Mouse (Mus musculus) MEL (cell line): ENCODE data around the gene Znhit1. TPM values are rescaled to one million over a fixed set of nuclear protein-coding genes. Genes with fewer than 3 reads are reported as not detected.
A peak's percentile ranks its signal among the peaks of the same experiment; 100 is the strongest.

Experiments
- DNase-seq: peaks from one replicate; pipeline ENCODE4 v3.0.0; 2011; ENCODE audit warnings: low read depth, low spot score
- H3K27ac ChIP-seq: 2 replicates; pipeline ENCODE4 v1.5.1; 2012; ENCODE audit warnings: low read depth, mild to moderate bottlenecking, control low read depth, low read length, moderate library complexity; ENCODE audit not compliant: control insufficient read depth
- H3K27me3 ChIP-seq, 2 experiments: fragments of 150-350 bp in 1 of 2; sonication (generic) in 1 of 2; 2 replicates each; pipeline ENCODE4 v1.6.1; 2012; ENCODE audit warnings: low read length in 2 of 2, mild to moderate bottlenecking in 2 of 2, improper control_type of control experiment in 1 of 2, moderate library complexity in 1 of 2; ENCODE audit not compliant: insufficient read depth in 2 of 2, control insufficient read depth in 1 of 2
- H3K36me3 ChIP-seq, 2 experiments: 2 replicates each; pipeline ENCODE4 v1.6.1; 2012 to 2014; ENCODE audit warnings: low read length in 2 of 2, improper control_type of control experiment in 1 of 2, inconsistent platforms in 1 of 2, mild to moderate bottlenecking in 1 of 2; ENCODE audit not compliant: insufficient read depth in 2 of 2, control insufficient read depth in 1 of 2
- H3K4me1 ChIP-seq, 2 experiments: fragments of 150-350 bp in 1 of 2; sonication (generic) in 1 of 2; 2 replicates each; pipeline ENCODE4 v1.6.1; 2012; ENCODE audit warnings: low read length in 2 of 2, improper control_type of control experiment in 1 of 2, mild to moderate bottlenecking in 1 of 2; ENCODE audit not compliant: insufficient read depth in 2 of 2, control insufficient read depth in 1 of 2
- H3K4me3 ChIP-seq, 2 experiments: fragments of 150-350 bp in 1 of 2; sonication (generic) in 1 of 2; 2 replicates each; pipeline ENCODE4 v1.5.1; 2012; ENCODE audit warnings: low read depth in 2 of 2, low read length in 2 of 2, mild to moderate bottlenecking in 2 of 2, moderate library complexity in 2 of 2, control low read depth in 1 of 2, improper control_type of control experiment in 1 of 2; ENCODE audit not compliant: control insufficient read depth in 1 of 2, insufficient read depth in 1 of 2
- H3K79me2 ChIP-seq: 2 replicates; pipeline ENCODE4 v1.6.1; 2012; ENCODE audit warnings: mild to moderate bottlenecking, low read length, moderate library complexity; ENCODE audit not compliant: control insufficient read depth, poor library complexity, insufficient read depth
- H3K9ac ChIP-seq: 2 replicates; pipeline ENCODE4 v1.6.1; 2012; ENCODE audit warnings: low read depth, mild to moderate bottlenecking, control low read depth, low read length, moderate library complexity; ENCODE audit not compliant: control insufficient read depth, poor library complexity, severe bottlenecking
- H3K9me3 ChIP-seq: fragments of 150-350 bp; sonication (generic); replicated peaks from 2 replicates; pipeline ENCODE4 v1.6.1; 2012; ENCODE audit warnings: mild to moderate bottlenecking, low read length, improper control_type of control experiment, moderate library complexity; ENCODE audit not compliant: insufficient read depth
- CTCF ChIP-seq, 3 experiments: IDR thresholded peaks in 2 of 3; conservative IDR thresholded peaks in 1 of 3; 2 replicates each; pipeline ENCODE4 v1.5.1; 2011 to 2012; ENCODE audit warnings: low read length in 3 of 3, low read depth in 2 of 3, mild to moderate bottlenecking in 2 of 3, improper control_type of control experiment in 1 of 3, inconsistent platforms in 1 of 3, mixed read lengths in 1 of 3, moderate library complexity in 1 of 3; ENCODE audit not compliant: control insufficient read depth in 1 of 3, insufficient read depth in 1 of 3, poor library complexity in 1 of 3, severe bottlenecking in 1 of 3
- EP300 ChIP-seq, 2 experiments: IDR thresholded peaks; 2 replicates each; pipeline ENCODE4 v1.6.1; 2011; ENCODE audit warnings: improper control_type of control experiment in 2 of 2, low read length in 2 of 2, low read depth in 1 of 2, mild to moderate bottlenecking in 1 of 2
- ETS1 ChIP-seq: IDR thresholded peaks from 2 replicates; pipeline ENCODE4 v1.6.1; 2012; ENCODE audit warnings: low read depth, mild to moderate bottlenecking, inconsistent platforms, low read length, improper control_type of control experiment, moderate library complexity
- MAZ ChIP-seq: IDR thresholded peaks from 2 replicates; pipeline ENCODE4 v1.6.1; 2012; ENCODE audit warnings: low read depth, mild to moderate bottlenecking, inconsistent platforms, low read length, improper control_type of control experiment
- MXI1 ChIP-seq: IDR thresholded peaks from 2 replicates; pipeline ENCODE4 v1.6.1; 2011; ENCODE audit warnings: mild to moderate bottlenecking, low read depth, low read length, improper control_type of control experiment
- MYB ChIP-seq: IDR thresholded peaks from 2 replicates; pipeline ENCODE4 v1.6.1; 2011; ENCODE audit warnings: mild to moderate bottlenecking, low read depth, low read length, improper control_type of control experiment
- MYC ChIP-seq: IDR thresholded peaks from 2 replicates; pipeline ENCODE4 v1.6.1; 2011; ENCODE audit warnings: low read depth, mild to moderate bottlenecking, low read length, improper control_type of control experiment, moderate library complexity
- NRF1 ChIP-seq: IDR thresholded peaks from 2 replicates; pipeline ENCODE4 v1.6.1; 2014; ENCODE audit warnings: low read depth, mild to moderate bottlenecking, inconsistent platforms, low read length, improper control_type of control experiment, moderate library complexity; ENCODE audit not compliant: poor library complexity, insufficient read depth, severe bottlenecking
- RAD21 ChIP-seq: IDR thresholded peaks from 2 replicates; pipeline ENCODE4 v1.6.1; 2011; ENCODE audit warnings: mild to moderate bottlenecking, low read depth, low read length, improper control_type of control experiment
- SMC3 ChIP-seq: IDR thresholded peaks from 2 replicates; pipeline ENCODE4 v1.6.1; 2011; ENCODE audit warnings: low read depth, low read length, improper control_type of control experiment
- TAL1 ChIP-seq: IDR thresholded peaks from 2 replicates; pipeline ENCODE4 v1.6.1; 2012; ENCODE audit warnings: mild to moderate bottlenecking, inconsistent platforms, low read length, moderate library complexity, mixed read lengths
- TCF12 ChIP-seq: IDR thresholded peaks from 2 replicates; pipeline ENCODE4 v1.6.1; 2014; ENCODE audit warnings: low read depth, mild to moderate bottlenecking, inconsistent platforms, low read length, improper control_type of control experiment, moderate library complexity
- UBTF ChIP-seq: IDR thresholded peaks from 2 replicates; pipeline ENCODE4 v1.6.1; 2012; ENCODE audit warnings: low read depth, mild to moderate bottlenecking, inconsistent platforms, low read length, improper control_type of control experiment, moderate library complexity, borderline replicate concordance; ENCODE audit not compliant: insufficient read depth
- ZKSCAN1 ChIP-seq: IDR thresholded peaks from 2 replicates; pipeline ENCODE4 v1.6.1; 2012; ENCODE audit warnings: low read depth, mild to moderate bottlenecking, inconsistent platforms, low read length, improper control_type of control experiment, moderate library complexity
- polyA plus RNA-seq, 2 experiments: library from polyadenylated mRNA; stranded (reverse) in 1 of 2; unstranded in 1 of 2; fragments of >175 nt in 1 of 2; fragments of >200 nt in 1 of 2; gene quantifications; 2 replicates each; pipeline versions ENCODE4 v1.2.1 to v1.2.4; 2012; ENCODE audit warnings: low replicate concordance in 2 of 2, low read depth in 1 of 2; ENCODE audit not compliant: insufficient read length in 2 of 2, insufficient read depth in 1 of 2, missing spikeins in 1 of 2
- total RNA-seq: library from RNA; depleted of rRNA; stranded (reverse); fragments of 300-350 nt; gene quantifications from 2 replicates; pipeline ENCODE4 v1.2.3, GENCODE M21; 2012

The Znhit1 gene
- total and polyA plus RNA-seq, 3 experiments = 56.6 to 123 TPM; not detected in 1

DNA sequence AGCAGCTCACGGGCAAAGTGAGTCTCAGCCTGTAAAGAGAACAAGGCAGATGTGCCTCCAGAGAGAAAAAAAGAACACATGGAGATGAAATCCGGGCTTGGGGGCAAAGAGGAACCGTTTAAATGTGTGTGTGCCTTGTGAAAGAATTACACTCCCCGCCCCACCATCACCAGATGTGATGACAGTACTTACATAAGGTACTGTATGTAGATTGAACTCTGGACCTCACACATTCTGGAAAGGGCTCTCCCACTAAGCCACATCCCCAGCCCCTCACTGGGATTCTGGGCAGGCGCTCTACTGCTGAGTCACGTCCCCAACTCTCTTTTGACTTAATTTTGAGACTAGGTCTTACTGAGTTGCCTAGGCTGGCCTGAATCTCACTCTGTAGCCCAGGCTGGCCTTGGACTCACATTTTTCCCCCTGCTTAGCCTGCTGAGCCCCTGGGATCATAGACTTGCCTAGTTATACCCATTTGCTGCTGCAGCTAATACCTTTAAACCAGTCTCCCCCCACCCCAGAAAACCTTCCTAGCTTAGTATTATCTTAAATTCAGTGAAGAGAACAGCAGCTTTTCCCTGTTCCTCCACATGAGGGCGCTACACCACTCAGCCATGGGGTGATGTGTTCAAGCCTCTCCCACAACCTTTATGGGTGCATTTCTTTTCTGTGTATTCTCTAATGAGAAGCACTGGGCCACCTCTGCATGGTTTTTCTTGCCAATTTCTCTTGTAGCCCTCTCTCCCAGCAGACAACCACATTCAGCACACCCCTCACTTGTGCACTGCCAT is 51.7 kb downstream of the Znhit1 start:
- Histone ChIP-seq H3K9ac (no peak overlapping the region), H3K4me3 (no peak overlapping the region), H3K27ac (no peak overlapping the region), H3K4me1 (no peaks in the 10 kb centered on the region), H3K79me2 (no peaks in the 10 kb centered on the region), H3K36me3 (peaks cover 0 to 1% of the 10 kb centered on the region in 2 experiments; a peak in 2 of 4 replicates), H3K27me3 (no peaks in the 10 kb centered on the region), H3K9me3 (no peaks in the 10 kb centered on the region)
- peak; percentile 37 for TF ChIP-seq SMC3
- TF ChIP-seq MAZ = no peak
- TF ChIP-seq EP300 (IDR thresholded peaks at IDR 0.05; ENCODE audit: low read depth in 1 of 2, low read length in 2 of 2) = no peak
- no peak for TF ChIP-seq UBTF
- peak; percentile 57 to 69 (median 58) for TF ChIP-seq CTCF (IDR thresholded peaks at IDR 0.05 in 2 of 3, conservative IDR thresholded peaks at IDR 0.05 in 1 of 3; ENCODE audit: control insufficient read depth in 1 of 3, insufficient read depth in 1 of 3, low read depth in 2 of 3, low read length in 3 of 3, poor library complexity in 1 of 3, severe bottlenecking in 1 of 3)
- peak; percentile 20 for TF ChIP-seq RAD21
- no peak for TF ChIP-seq ETS1
- no peak for TF ChIP-seq MYC
- no peak for TF ChIP-seq NRF1
- DNase-seq = peak; percentile 62

DNA sequence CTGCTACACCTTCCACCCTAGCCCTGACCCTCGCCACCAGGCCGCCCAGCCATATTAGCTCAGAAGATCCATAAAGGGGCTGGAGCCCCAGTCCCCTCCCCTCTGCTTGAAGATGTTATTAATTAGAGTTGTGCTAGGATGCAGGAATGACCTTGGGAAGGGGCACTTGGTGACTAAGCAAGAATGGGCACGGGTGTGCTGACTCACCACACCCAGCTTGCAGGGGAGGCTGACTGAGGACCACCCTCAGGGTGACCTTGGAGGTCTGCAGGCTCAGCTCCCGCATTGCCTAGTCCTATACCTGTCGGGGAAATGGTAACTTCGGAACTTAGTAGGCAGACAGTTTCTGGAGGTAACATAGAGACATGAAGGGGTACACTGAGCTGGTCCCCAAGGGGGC is 53.9 kb downstream of the Znhit1 start:
- Histone ChIP-seq H3K79me2 (no peaks in the 10 kb centered on the region), H3K27ac (no peak overlapping the region), H3K27me3 (no peaks in the 10 kb centered on the region), H3K9me3 (no peaks in the 10 kb centered on the region), H3K4me3 (no peak overlapping the region), H3K9ac (no peak overlapping the region), H3K4me1 (no peaks in the 10 kb centered on the region), H3K36me3 (peaks cover 0 to 1% of the 10 kb centered on the region in 2 experiments; a peak in 2 of 4 replicates)
- no peak for TF ChIP-seq TAL1
- TF ChIP-seq MYB = no peak
- TF ChIP-seq ZKSCAN1 = no peak
- no peak for TF ChIP-seq MXI1
- TF ChIP-seq TCF12 = no peak
- no peak for DNase-seq
